Mouse (Mus musculus): Measurements from ENCODE around the gene Slc7a14.
"Not testable (repeated sequence)": the region's sequence is repeated elsewhere in the genome, so short reads cannot be mapped to it uniquely, and the experiment has no call there.

The Slc7a14 gene

GRCm38 (mm10) chr3:31309934-31310787, at the start of gene Slc7a14:
TSS of gene Slc7a14 (minus strand) at chr3:31310378.
- no peak for DNase-seq (ENCODE audit: low read depth)

- DNase-seq (ENCODE audit: low read depth): no peak
Measured at GRCm38 (mm10) chr3:31346540-31346939, 36.4 kb upstream of the Slc7a14 start.

DNA sequence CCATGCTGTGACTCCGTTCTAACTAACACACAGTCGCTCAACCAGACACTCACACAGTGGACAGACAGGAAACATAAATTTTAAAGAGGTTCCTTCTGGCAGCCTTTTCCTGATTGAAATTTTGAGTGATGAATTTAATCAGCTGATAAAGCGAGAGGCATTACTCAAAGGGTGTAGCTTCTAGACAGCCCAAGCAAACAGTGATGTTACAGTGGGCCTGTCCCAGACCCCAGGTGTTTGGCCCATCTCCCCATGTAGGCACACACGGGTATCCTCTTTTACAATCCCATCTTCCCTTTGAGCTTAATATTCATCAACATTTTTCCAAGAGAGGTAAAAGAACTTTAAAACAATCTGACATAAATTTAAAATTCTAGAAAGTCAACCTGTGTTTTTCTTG, 35.6 kb upstream of the Slc7a14 start:
- no peak for DNase-seq (ENCODE audit: low read depth)

- no peak for DNase-seq (ENCODE audit: low read depth)
Measured at GRCm38 (mm10) chr3:31339236-31339635, 29.1 kb upstream of the Slc7a14 start.

GRCm38 (mm10) chr3:31328237-31328836, 18.2 kb upstream of the Slc7a14 start:
- DNase-seq (ENCODE audit: low read depth): no peak

GRCm38 (mm10) chr3:31327791-31328190, 17.6 kb upstream of the Slc7a14 start:
- no peak for DNase-seq (ENCODE audit: low read depth)

- DNase-seq (ENCODE audit: low read depth): no peak
Measured at GRCm38 (mm10) chr3:31324231-31324654, 14.1 kb upstream of the Slc7a14 start.

DNA sequence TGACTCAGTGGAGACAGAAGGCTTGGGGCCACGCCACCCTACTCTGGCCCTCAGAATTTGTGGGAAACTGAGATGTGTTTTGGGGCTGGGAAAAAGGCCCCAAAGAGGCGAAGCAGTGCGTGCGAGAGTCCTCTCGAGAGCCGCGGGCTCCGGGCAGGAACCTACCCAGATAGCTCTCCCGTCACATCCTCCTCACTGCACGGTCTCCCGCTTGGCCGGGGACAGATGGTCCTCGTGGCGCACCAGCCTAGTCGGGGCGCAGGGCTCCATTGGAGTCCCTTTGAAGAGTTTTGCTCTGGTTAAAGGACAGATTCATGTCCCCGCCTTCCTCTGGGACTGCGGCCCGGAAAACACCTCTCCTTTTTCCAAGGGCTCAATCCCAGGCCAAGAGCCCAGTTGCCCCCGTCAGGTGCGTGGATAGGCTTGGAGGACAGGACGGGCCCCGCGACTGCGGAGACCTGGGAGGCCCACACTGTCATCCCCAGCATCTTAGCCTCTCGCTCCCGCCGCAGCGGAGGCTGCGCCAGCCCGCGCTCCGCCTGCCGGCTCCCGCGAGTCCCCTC, 726 bp downstream of the Slc7a14 start:
- no peak for DNase-seq (ENCODE audit: low read depth)

- peak; percentile 14 for DNase-seq (ENCODE audit: low read depth)
Measured at GRCm38 (mm10) chr3:31308906-31309305, 1.3 kb downstream of the Slc7a14 start.

DNA sequence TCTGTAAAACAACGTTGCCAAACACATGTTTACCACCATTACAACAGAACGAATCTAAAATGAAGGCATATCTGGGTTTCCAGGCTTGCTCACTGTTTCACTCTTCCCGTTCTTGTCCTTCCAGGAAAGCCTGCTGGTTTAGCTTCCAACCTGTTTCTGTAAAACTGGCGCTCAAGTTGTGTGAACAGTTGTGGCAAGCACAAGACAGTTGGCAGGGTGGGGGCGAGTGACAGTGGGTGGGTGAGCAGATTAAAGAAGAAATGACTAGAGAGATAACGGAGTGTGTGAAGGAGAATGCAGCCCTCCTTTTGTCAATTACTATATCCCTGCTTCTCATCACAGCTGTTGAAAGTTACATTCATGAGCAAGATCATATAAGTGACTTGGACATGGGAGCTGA, 2.2 kb downstream of the Slc7a14 start:
- DNase-seq (ENCODE audit: low read depth): no peak

DNA sequence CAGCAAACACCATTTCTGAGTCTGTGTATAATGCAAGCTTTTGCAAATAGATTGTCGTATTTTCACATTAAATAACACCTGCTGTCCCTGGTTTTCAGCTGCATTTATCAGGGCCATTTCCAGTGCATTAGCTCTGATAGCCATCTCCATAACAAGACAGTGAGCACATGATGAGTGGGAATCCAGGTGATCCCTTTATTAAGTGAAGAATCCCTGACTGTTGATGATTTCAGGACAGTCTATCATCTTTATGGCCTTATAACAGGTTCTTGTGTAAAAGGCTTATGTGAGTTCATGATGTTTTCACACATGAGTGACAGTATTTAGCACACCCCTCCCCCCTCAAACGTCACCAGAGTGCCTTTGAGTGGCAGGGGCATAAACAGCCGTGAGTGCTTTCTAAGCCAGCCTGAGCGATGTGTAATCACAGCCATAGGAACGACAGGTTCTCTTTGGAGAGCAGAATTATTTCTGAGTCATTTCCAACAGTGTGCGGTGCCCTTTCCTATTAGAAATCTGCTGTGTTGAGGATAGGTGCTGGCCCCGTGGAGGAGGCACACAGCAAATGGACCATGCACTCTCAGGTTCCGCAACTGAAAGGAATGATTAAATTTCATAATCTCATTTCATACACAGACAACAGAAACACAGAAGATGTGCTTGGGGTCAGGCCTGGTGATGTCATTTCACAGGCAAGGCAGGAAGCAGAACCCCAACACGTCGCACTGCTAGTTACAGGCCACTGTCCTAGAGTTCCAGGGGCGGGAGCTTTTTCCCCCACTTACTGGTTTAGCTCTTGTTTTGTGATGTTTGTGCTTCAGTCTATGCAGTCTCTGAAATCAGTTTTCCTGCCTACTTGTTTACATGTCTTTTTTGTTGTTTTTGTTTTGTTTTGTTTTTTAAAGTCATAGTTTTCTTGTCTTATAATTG, 18.2 kb downstream of the Slc7a14 start:
- no peak for DNase-seq (ENCODE audit: low read depth)

GRCm38 (mm10) chr3:31287421-31287948, 22.7 kb downstream of the Slc7a14 start:
- DNase-seq (ENCODE audit: low read depth): no peak

DNA sequence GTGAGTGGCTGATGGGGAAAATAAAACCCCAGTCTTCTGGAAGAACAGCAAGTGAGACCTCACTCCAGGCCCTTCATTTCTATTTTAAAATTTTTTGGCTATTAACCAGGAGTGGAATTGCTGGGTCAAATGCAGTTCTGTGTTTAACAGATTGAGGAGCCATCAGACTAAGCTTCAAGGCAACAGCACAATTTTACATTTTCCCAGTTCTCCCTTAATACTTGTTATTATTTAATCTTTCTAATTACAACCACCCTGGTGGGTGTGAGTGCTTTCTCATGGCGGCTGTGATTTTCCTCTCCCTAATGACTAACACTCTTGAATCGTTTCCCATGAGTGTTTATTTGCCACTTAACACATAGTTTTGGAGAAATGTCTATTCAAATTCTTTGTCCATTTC, 29.1 kb downstream of the Slc7a14 start:
- DNase-seq (ENCODE audit: low read depth): no peak

DNA sequence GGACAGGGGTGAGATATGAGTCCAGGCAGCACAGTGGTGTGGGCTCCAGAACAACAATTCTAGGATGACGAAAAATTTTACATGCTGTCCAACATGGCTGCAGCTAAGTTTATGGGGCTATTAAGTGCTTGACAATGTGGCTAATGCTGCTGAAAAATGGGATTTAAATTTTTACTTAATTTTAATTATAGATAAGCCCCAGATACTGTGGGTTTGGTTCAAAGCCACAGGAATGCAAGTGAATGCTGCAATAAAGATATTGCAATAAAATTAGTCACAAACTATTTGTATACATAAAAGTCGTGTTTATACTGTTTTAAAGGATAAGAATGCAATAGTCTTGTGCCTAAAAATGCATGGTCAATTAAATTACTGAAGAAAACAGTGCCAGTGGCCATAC, 35.3 kb downstream of the Slc7a14 start:
- no peak for DNase-seq (ENCODE audit: low read depth)

GRCm38 (mm10) chr3:31273247-31273646, 36.9 kb downstream of the Slc7a14 start:
- not testable (repeated sequence) for DNase-seq (ENCODE audit: low read depth)

DNA sequence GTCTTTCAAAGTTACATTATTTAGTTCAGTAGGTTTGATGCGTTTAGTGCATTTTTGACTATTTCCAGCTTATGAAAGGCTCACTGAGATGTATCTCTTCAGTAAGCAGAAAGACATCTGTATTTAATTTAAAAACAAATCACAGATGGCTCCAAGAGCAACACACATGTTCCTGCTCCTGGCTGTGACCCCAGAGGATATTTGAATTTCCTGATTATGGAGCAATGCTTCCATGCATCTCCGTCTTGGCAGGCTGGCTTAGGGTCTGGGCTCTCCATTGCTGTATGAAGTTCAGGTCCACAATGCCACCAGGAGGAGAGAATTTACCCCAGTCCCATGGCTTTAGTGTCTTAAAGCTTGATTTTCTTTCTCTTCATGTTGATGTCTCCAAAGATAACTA, 37.5 kb downstream of the Slc7a14 start:
- DNase-seq (ENCODE audit: low read depth): no peak

GRCm38 (mm10) chr3:31269551-31270317, 40.4 kb downstream of the Slc7a14 start:
- DNase-seq (ENCODE audit: low read depth): peak; percentile 1

DNA sequence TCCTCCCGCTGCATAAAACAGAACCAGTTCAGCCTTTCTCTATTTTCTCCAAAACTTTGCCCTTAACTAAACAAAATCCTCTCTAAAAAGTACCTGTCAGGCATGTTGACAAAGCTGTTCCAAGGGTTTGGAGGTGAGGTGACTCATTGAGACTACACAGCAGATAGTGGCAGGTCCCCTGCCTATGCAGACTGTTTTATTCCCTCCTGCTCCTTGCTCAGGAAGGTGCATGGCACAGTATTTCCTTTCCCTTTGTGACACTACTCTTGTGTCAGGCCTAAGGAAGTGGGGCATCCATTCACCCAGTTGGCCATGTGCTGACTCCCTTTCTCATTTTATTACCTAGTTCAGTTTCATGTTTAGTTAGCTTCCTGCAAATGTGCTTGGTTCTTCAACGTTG, 42.3 kb downstream of the Slc7a14 start:
- DNase-seq (ENCODE audit: low read depth): no peak

- no peak for DNase-seq (ENCODE audit: low read depth)
Measured at GRCm38 (mm10) chr3:31266941-31267340, 43.2 kb downstream of the Slc7a14 start.

DNA sequence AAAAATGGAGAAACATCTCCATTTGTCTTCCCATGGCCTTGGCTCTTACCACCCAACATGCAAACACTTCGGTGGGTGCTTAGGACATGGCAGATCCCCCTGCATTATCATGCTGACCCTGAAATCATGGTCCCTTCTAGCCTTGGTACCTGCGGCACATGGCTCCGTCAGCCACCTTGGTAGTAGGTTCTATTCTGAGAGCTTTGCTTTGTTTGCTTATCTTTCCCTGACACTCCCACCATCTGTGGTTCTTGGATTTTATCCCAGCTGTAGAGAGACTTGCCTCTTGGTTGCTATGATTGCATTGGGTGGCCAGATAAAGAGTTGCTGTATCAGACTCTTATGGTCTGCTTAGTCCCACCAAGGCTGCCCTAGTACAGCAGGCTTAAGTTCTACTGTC, 46.6 kb downstream of the Slc7a14 start:
- DNase-seq (ENCODE audit: low read depth): no peak

- DNase-seq (ENCODE audit: low read depth): no peak
Measured at GRCm38 (mm10) chr3:31261418-31262014, 48.7 kb downstream of the Slc7a14 start.
